In genomic region chr1:92912286-92912685, GRCm38 (mm10) we compare ENCODE assay signal across 8 mouse cellular contexts. TPM values are rescaled to one million over a fixed set of nuclear protein-coding genes. Genes with fewer than 3 reads are reported as not detected.
A peak's percentile ranks its signal among the peaks of the same experiment; 100 is the strongest.
DNase-seq lines count a peak whose midpoint lies in the region; ATAC-seq and TF ChIP-seq lines count a peak whose summit lies in the region.

No protein-coding gene starts in this region.

- TF ChIP-seq EP300 in heart, adult 2 months (IDR thresholded peaks at IDR 0.05; ENCODE audit: insufficient read depth, low read depth, low read length) = no peak

- TF ChIP-seq POLR2A in heart, adult 2 months (IDR thresholded peaks at IDR 0.05; ENCODE audit: insufficient read depth, low read depth, low read length) = no peak

- 0 out of 2 replicates have a peak overlapping the region, but pooled peaks have one; percentile 8 for H3K9ac ChIP-seq in heart, adult 2 months (ENCODE audit: low read depth, low read length)

- WGBS in heart, adult 2 months = 48% methylated on average over 1 of the region's 1 CpGs
- 47% methylated on average over 1 of the region's 1 CpGs for WGBS in hindbrain, embryonic 10.5 days
- WGBS in midbrain, embryonic 10.5 days = 50% methylated on average over 1 of the region's 1 CpGs

- peak in 1 of 2 experiments; percentile 19 for DNase-seq in heart, adult 2 months
- DNase-seq in heart, postnatal 25 days (ENCODE audit: low spot score) = no peak
- DNase-seq in G1E (ENCODE audit: low spot score) = peak; percentile 58
- no peak for DNase-seq in hindbrain, embryonic 10.5 days (ENCODE audit: low spot score)
- peak; percentile 20 for DNase-seq in midbrain, embryonic 10.5 days (ENCODE audit: low spot score)
- no peak for DNase-seq in c-Kit-positive CD71-positive TER-119-positive erythroid progenitor cells, embryonic 14.5 days (ENCODE audit: low spot score)
- no peak for DNase-seq in left cerebral cortex, postnatal 10 days (ENCODE audit: extremely low spot score in 1 of 2, low spot score in 2 of 2)
- no peak for DNase-seq in ovary, postnatal 10 days (ENCODE audit: low spot score)

- ATAC-seq in G1E (ENCODE audit: extremely low read depth, insufficient number of reproducible peaks, low FRiP score, poor library complexity, severe bottlenecking) = peak; percentile 15; the same call in 1 of the 2 replicates

- no peaks in the 10 kb centered on the region for H3K79me2 ChIP-seq in heart, adult 2 months (replicated peaks; ENCODE audit: control insufficient read depth, insufficient read depth, low read length)

- peaks cover 18% of the 10 kb centered on the region for H3K4me1 ChIP-seq in heart, adult 2 months (ENCODE audit: control insufficient read depth, insufficient read depth, low read length)
- H3K4me1 ChIP-seq in G1E (ENCODE audit: insufficient read depth, low read depth, low read length) = peaks cover 57% of the 10 kb centered on the region
- H3K4me1 ChIP-seq in hindbrain, embryonic 10.5 days (replicated peaks) = peaks cover 45% of the 10 kb centered on the region
- peaks cover 43% of the 10 kb centered on the region for H3K4me1 ChIP-seq in midbrain, embryonic 10.5 days

- no peaks in the 10 kb centered on the region for H3K9me3 ChIP-seq in G1E (replicated peaks)
- no peaks in the 10 kb centered on the region for H3K9me3 ChIP-seq in hindbrain, embryonic 10.5 days
- no peaks in the 10 kb centered on the region for H3K9me3 ChIP-seq in midbrain, embryonic 10.5 days (replicated peaks)

- intact Hi-C loops in heart, adult 2 months (cut with DNase I) = no loop called here
- intact Hi-C loops in heart, postnatal 25 days (cut with DNase I) = no loop called here
- intact Hi-C loops in left cerebral cortex, postnatal 10 days (cut with DNase I) = no loop called here

- no peak overlapping the region for H3K27ac ChIP-seq in heart, adult 2 months
- peak overlapping the region; percentile 94; the same call in 1 of the 2 replicates for H3K27ac ChIP-seq in hindbrain, embryonic 10.5 days
- H3K27ac ChIP-seq in midbrain, embryonic 10.5 days (replicated peaks) = no peak overlapping the region

- peak overlapping the region; percentile 20; the same call in 1 of the 2 replicates for H3K4me3 ChIP-seq in heart, adult 2 months
- H3K4me3 ChIP-seq in G1E (ENCODE audit: low read depth, low read length) = peak overlapping the region; percentile 80; the same call in 1 of the 2 replicates
- H3K4me3 ChIP-seq in hindbrain, embryonic 10.5 days = peak overlapping the region; percentile 79
- peak overlapping the region; percentile 75 for H3K4me3 ChIP-seq in midbrain, embryonic 10.5 days

- TF ChIP-seq CTCF in heart, adult 2 months (IDR thresholded peaks at IDR 0.05) = 0 out of 2 replicates have a peak, but pooled peaks have one; percentile 11
- TF ChIP-seq CTCF in G1E (IDR thresholded peaks at IDR 0.05; ENCODE audit: low read depth, low read length) = no peak

- no peaks in the 10 kb centered on the region for H3K27me3 ChIP-seq in heart, adult 2 months (ENCODE audit: control insufficient read depth, insufficient read depth, low read length)
- H3K27me3 ChIP-seq in G1E (ENCODE audit: insufficient read depth, low read length) = no peaks in the 10 kb centered on the region
- H3K27me3 ChIP-seq in hindbrain, embryonic 10.5 days (ENCODE audit: insufficient read depth, poor library complexity, severe bottlenecking) = peaks cover 22% of the 10 kb centered on the region
- H3K27me3 ChIP-seq in midbrain, embryonic 10.5 days (ENCODE audit: low read depth, poor library complexity, severe bottlenecking) = peaks cover 24% of the 10 kb centered on the region

- no peaks in the 10 kb centered on the region for H3K36me3 ChIP-seq in heart, adult 2 months (ENCODE audit: control insufficient read depth, insufficient read depth, low read length)
- H3K36me3 ChIP-seq in G1E (replicated peaks) = peaks cover 59% of the 10 kb centered on the region
- H3K36me3 ChIP-seq in hindbrain, embryonic 10.5 days = peaks cover 38% of the 10 kb centered on the region
- H3K36me3 ChIP-seq in midbrain, embryonic 10.5 days = peaks cover 38% of the 10 kb centered on the region

RNA-seq across cellular contexts. Expression of gene Rnpepl1, which starts 1.7 kb away (rescaled TPM):
- total RNA-seq in heart, adult 2 months (2021) = 10 to 100 TPM; 66.1 to 78.3 TPM
- 89.8 and 107 TPM in 2 replicates for polyA plus RNA-seq in heart, adult 2 months (2012; rRNA removed)
- 10 to 100 TPM; 77.8 to 77.9 TPM for total RNA-seq in heart, postnatal 25 days (2021)
- total RNA-seq in G1E (2014; fragmentation: Nextera tagmentation) (37.2 and 46.2 TPM in 2 replicates), G1E (2017) (18.8 and 22.6 TPM in 2 replicates)
- polyA plus RNA-seq in G1E (2012) = 196 and 267 TPM in 2 replicates
- polyA plus RNA-seq in hindbrain, embryonic 10.5 days (2016; fragmentation: Nextera tagmentation; extraction: Ambion mirVana) = 27.3 and 27.5 TPM in 2 replicates
- polyA plus RNA-seq in midbrain, embryonic 10.5 days (2016; fragmentation: Nextera tagmentation; extraction: Ambion mirVana) = 20.1 and 22.9 TPM in 2 replicates
- 10 to 100 TPM; 41.5 to 41.7 TPM for total RNA-seq in left cerebral cortex, postnatal 10 days (2021)

RNA-seq across cellular contexts. Expression of gene Dusp28, which starts 5.5 kb away (rescaled TPM):
- total RNA-seq in heart, adult 2 months (2021) = 10 to 100 TPM; 15.1 to 15.5 TPM
- 27.9 and 29.2 TPM in 2 replicates for polyA plus RNA-seq in heart, adult 2 months (2012; rRNA removed)
- total RNA-seq in heart, postnatal 25 days (2021) = 10 to 100 TPM; 11.9 to 13.2 TPM
- total RNA-seq in G1E (2014; fragmentation: Nextera tagmentation) = 4.9 and 7.3 TPM in 2 replicates
- 8.0 and 12.1 TPM in 2 replicates for total RNA-seq in G1E (2017)
- polyA plus RNA-seq in G1E (2012) = 13.2 and 16.2 TPM in 2 replicates
- 10.8 and 11.1 TPM in 2 replicates for polyA plus RNA-seq in hindbrain, embryonic 10.5 days (2016; fragmentation: Nextera tagmentation; extraction: Ambion mirVana)
- polyA plus RNA-seq in midbrain, embryonic 10.5 days (2016; fragmentation: Nextera tagmentation; extraction: Ambion mirVana) = 14.0 and 14.7 TPM in 2 replicates
- total RNA-seq in left cerebral cortex, postnatal 10 days (2021) = 1 to 10 TPM; 7.1 to 7.2 TPM

RNA-seq across cellular contexts. Expression of gene Ankmy1, which starts 9.6 kb away (rescaled TPM):
- total RNA-seq in heart, adult 2 months (2021) = under 1 TPM in 1 of 2 experiments, not detected in 1; 0.09 TPM
- 0.21 TPM in 1 of 2 replicates, not detected in the other for polyA plus RNA-seq in heart, adult 2 months (2012; rRNA removed)
- not detected for total RNA-seq in heart, postnatal 25 days (2021)
- 0.29 and 0.75 TPM in 2 replicates for total RNA-seq in G1E (2014; fragmentation: Nextera tagmentation)
- 0.23 and 0.38 TPM in 2 replicates for total RNA-seq in G1E (2017)
- polyA plus RNA-seq in G1E (2012) = 0.07 and 0.08 TPM in 2 replicates
- polyA plus RNA-seq in hindbrain, embryonic 10.5 days (2016; fragmentation: Nextera tagmentation; extraction: Ambion mirVana) = 0.29 and 0.30 TPM in 2 replicates
- 0.30 and 0.35 TPM in 2 replicates for polyA plus RNA-seq in midbrain, embryonic 10.5 days (2016; fragmentation: Nextera tagmentation; extraction: Ambion mirVana)
- total RNA-seq in left cerebral cortex, postnatal 10 days (2021) = under 1 TPM in 1 of 2 experiments, not detected in 1; 0.17 TPM

RNA-seq across cellular contexts. Expression of gene Capn10, which starts 21.9 kb away (rescaled TPM):
- 1 to 10 TPM; 5.0 to 5.6 TPM for total RNA-seq in heart, adult 2 months (2021)
- 7.7 and 9.1 TPM in 2 replicates for polyA plus RNA-seq in heart, adult 2 months (2012; rRNA removed)
- total RNA-seq in heart, postnatal 25 days (2021) = 1 to 10 TPM; 6.9 TPM
- total RNA-seq in G1E (2014; fragmentation: Nextera tagmentation) (3.3 and 13.2 TPM in 2 replicates), G1E (2017) (22.3 and 25.6 TPM in 2 replicates)
- polyA plus RNA-seq in G1E (2012) = 25.0 and 27.9 TPM in 2 replicates
- 44.6 and 53.0 TPM in 2 replicates for polyA plus RNA-seq in hindbrain, embryonic 10.5 days (2016; fragmentation: Nextera tagmentation; extraction: Ambion mirVana)
- 43.1 and 50.8 TPM in 2 replicates for polyA plus RNA-seq in midbrain, embryonic 10.5 days (2016; fragmentation: Nextera tagmentation; extraction: Ambion mirVana)
- total RNA-seq in left cerebral cortex, postnatal 10 days (2021) = 10 to 100 TPM; 50.3 to 51.0 TPM

RNA-seq across cellular contexts. Expression of gene Gpr35, which starts 38.4 kb away (rescaled TPM):
- 1 to 10 TPM in 1 of 2 experiments, under 1 TPM in 1; 0.50 to 1.0 TPM for total RNA-seq in heart, adult 2 months (2021)
- polyA plus RNA-seq in heart, adult 2 months (2012; rRNA removed) = 1.1 and 1.2 TPM in 2 replicates
- under 1 TPM; 0.36 to 0.75 TPM for total RNA-seq in heart, postnatal 25 days (2021)
- 0.24 and 0.38 TPM in 2 replicates for total RNA-seq in G1E (2014; fragmentation: Nextera tagmentation)
- total RNA-seq in G1E (2017) = 0.64 and 0.93 TPM in 2 replicates
- polyA plus RNA-seq in G1E (2012) = 0.03 and 0.07 TPM in 2 replicates
- polyA plus RNA-seq in hindbrain, embryonic 10.5 days (2016; fragmentation: Nextera tagmentation; extraction: Ambion mirVana) = 0.05 and 0.51 TPM in 2 replicates
- polyA plus RNA-seq in midbrain, embryonic 10.5 days (2016; fragmentation: Nextera tagmentation; extraction: Ambion mirVana) = 0.36 and 0.39 TPM in 2 replicates
- under 1 TPM; 0.11 to 0.22 TPM for total RNA-seq in left cerebral cortex, postnatal 10 days (2021)

Comparison
In these comparisons a context has a peak if more than half of its experiments do, and no peak if none do; other contexts are left out.
1. DNase-seq: peak in G1E (single experiment) and midbrain, embryonic 10.5 days (single experiment); none in heart, postnatal 25 days (single experiment), hindbrain, embryonic 10.5 days (single experiment), c-Kit-positive CD71-positive TER-119-positive erythroid progenitor cells, embryonic 14.5 days (single experiment), left cerebral cortex, postnatal 10 days (0 of 2) and ovary, postnatal 10 days (single experiment).
2. H3K4me3 ChIP-seq: peak in every context shown above with its lines; median percentile 80 in G1E; 79 in hindbrain, embryonic 10.5 days; 75 in midbrain, embryonic 10.5 days; 20 in heart, adult 2 months.